Mouse (Mus musculus) forebrain, embryonic 14.5 days (tissue): ENCODE data around the gene Vpreb2. TPM values are rescaled to one million over a fixed set of nuclear protein-coding genes. Genes with fewer than 3 reads are reported as not detected.
"Not testable (repeated sequence)": the region's sequence is repeated elsewhere in the genome, so short reads cannot be mapped to it uniquely, and the experiment has no call there.

ENCODE experiments used
- ATAC-seq: fragments of 200-750 bp; cut with Nextera tagmentation; 2 replicates; pipeline ENCODE4 v1.8.0; 2017; ENCODE audit warnings: mild to moderate bottlenecking, moderate library complexity
- DNase-seq: peaks from one replicate; pipeline ENCODE4 v3.0.0-alpha.2; 2015; ENCODE audit warnings: low spot score
- H3K27ac ChIP-seq: fragments of 300-500 bp; sonication (generic); 2 replicates; pipeline ENCODE4 v1.5.1; 2014; ENCODE audit warnings: low read depth, mild to moderate bottlenecking, control low read depth, low read length, moderate library complexity
- H3K27me3 ChIP-seq: fragments of 300-500 bp; sonication (generic); replicated peaks from 2 replicates; pipeline ENCODE4 v1.6.1; 2014; ENCODE audit warnings: low read length, control low read depth, mixed read lengths; ENCODE audit not compliant: control insufficient read depth, insufficient read depth
- H3K36me3 ChIP-seq: fragments of 300-500 bp; sonication (generic); 2 replicates; pipeline ENCODE4 v1.6.1; 2014; ENCODE audit warnings: low read length, control low read depth; ENCODE audit not compliant: control insufficient read depth, insufficient read depth
- H3K4me1 ChIP-seq: fragments of 300-500 bp; sonication (generic); 2 replicates; pipeline ENCODE4 v1.6.1; 2014; ENCODE audit warnings: antibody characterized with exemption, low read length, control low read depth; ENCODE audit not compliant: control insufficient read depth, insufficient read depth
- H3K4me2 ChIP-seq: fragments of 300-500 bp; sonication (generic); 2 replicates; pipeline ENCODE4 v1.6.1; 2014; ENCODE audit warnings: mild to moderate bottlenecking, control low read depth, low read length
- H3K4me3 ChIP-seq: fragments of 300-500 bp; sonication (generic); 2 replicates; pipeline ENCODE4 v1.5.1; 2014; ENCODE audit warnings: low read depth, low read length, control low read depth
- H3K9ac ChIP-seq: fragments of 300-500 bp; sonication (generic); 2 replicates; pipeline ENCODE4 v1.6.1; 2014; ENCODE audit warnings: mild to moderate bottlenecking, low read length, control low read depth, moderate library complexity
- H3K9me3 ChIP-seq: fragments of 300-500 bp; sonication (generic); replicated peaks from 2 replicates; pipeline ENCODE4 v1.6.1; 2016; ENCODE audit warnings: low read length, control low read depth, mixed read lengths; ENCODE audit not compliant: control insufficient read depth
- WGBS: fragments of 180-500 bp; shearing (Covaris S2); extraction: QIAGEN DNeasy Blood & Tissue Kit; methylation state at CpG from one replicate; pipeline ENCODE4 v1.1.7; 2014; 5-methylcytosine and 5-hydroxymethylcytosine counted together
- polyA plus RNA-seq: library from polyadenylated mRNA; unstranded; fragments of >200 nt; fragmentation: Nextera tagmentation; extraction: Ambion mirVana; gene quantifications from 2 replicates; pipeline ENCODE4 v1.2.1, GENCODE M21; 2014

The Vpreb2 gene
- polyA plus RNA-seq, 1 experiment from 2014 or later = not detected

DNA sequence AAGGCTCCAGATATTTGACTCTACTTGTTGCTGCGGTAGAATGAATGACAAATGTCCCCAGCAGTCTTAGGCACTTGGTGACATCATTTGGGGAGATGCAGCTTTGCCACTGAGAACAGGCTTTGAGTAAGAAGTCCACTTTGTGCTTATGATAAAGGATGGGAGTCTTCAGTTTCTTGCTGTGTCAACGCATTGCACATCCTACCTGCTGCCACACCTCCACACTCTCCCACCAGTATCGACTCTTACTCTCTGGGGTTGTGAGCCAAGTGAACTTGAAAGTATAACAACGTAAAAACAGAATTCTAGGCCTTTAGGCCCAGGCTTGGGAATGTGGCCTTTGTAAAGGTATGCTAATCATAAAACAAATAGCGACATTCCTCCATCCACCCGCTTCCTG lies 30.9 kb downstream of the Vpreb2 start:
- DNase-seq (no peak), ATAC-seq (no peak)
- Histone ChIP-seq H3K4me3 (no peak overlapping the region), H3K9me3 (no peaks in the 10 kb centered on the region), H3K9ac (no peak overlapping the region), H3K27ac (no peak overlapping the region), H3K27me3 (no peaks in the 10 kb centered on the region), H3K4me2 (no peak overlapping the region), H3K36me3 (no peaks in the 10 kb centered on the region), H3K4me1 (no peaks in the 10 kb centered on the region)
- WGBS = 75% methylated on average over 6 of the region's 6 CpGs

DNA sequence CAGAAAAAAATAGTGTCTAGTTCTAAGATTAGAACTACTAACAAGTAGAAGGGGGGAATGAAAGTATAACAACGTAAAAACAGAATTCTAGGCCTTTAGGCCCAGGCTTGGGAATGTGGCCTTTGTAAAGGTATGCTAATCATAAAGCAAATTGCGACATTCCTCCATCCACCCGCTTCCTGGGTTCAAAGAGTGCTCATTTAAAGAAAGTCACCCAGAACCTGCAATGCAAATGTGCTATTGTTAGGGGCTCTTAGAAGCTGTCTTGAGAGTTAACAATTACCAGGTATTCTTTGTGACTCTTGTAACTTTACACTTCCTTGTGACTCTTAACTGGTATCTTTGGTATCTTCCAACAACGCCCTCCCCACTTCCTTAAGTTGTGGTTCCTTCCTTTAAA lies 36.3 kb downstream of the Vpreb2 start:
- DNase-seq, H3K4me3 ChIP-seq, H3K27me3 ChIP-seq, H3K27ac ChIP-seq, H3K9ac ChIP-seq, H3K4me1 ChIP-seq, H3K4me2 ChIP-seq, H3K9me3 ChIP-seq, ATAC-seq, H3K36me3 ChIP-seq: not testable (repeated sequence)
- WGBS = 52% methylated on average over 3 of the region's 4 CpGs

DNA sequence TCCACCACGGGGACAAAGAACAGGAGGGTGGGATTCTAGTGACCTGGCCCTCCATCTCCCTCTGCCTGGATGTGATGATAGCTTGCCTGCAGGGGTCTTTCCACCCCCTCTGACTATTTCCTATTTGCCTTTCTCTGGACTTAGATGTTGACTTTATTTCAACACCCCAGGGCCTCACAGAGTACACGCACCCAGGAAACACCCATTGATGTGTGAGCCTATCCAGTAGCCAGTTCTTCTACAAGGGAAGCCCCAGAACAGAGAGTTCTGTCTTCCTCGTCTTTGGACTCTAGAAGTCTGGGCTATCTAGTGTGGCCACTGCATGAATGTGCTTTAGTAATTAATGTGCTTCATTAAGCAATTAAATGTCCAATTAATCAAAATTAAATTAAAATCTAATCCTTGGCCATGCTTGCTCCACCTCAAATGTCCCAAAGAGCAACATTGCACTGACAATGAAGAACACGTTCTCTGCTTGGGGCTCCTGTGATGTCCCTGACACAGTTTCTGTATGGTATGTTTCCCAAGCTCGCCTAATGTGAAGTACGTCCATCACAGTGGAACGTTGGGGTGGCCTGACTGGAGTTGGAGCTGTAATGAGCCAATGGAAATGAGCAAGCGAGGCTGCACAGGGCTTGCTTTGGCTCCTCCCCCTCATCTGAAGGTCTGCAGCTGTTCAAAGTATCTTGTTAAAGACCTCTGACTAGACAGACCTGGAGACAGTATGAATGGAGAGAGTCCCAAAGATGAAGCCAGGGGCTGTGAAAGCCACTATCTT lies 42.7 kb downstream of the Vpreb2 start:
- Histone ChIP-seq H3K9ac (no peak overlapping the region), H3K27me3 (no peaks in the 10 kb centered on the region), H3K4me2 (no peak overlapping the region), H3K9me3 (no peaks in the 10 kb centered on the region), H3K27ac (no peak overlapping the region), H3K36me3 (no peaks in the 10 kb centered on the region), H3K4me3 (no peak overlapping the region), H3K4me1 (no peaks in the 10 kb centered on the region)
- DNase-seq = no peak
- ATAC-seq = no peak
- 76% methylated on average over 8 of the region's 8 CpGs for WGBS

DNA sequence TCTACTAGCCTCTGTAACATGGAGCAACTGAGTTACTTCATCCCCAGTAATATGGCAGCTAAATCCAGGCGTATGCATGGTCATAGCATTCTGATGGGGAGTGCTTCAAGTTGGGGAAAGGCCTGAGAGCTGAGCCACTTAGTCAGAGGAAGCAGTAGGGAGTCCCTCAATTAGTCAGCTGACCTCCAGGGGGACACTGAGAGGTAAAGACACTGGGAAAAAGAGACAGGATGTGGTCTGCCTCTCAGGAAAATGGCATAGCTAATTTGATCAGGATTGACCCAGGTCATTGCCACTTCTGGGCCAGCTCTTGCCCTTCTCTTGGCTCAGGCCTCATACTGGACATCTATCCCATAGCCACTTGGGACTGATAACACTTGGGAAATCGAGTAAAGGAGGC lies 47.1 kb downstream of the Vpreb2 start:
- no peaks in the 10 kb centered on the region for H3K36me3 ChIP-seq
- no peak overlapping the region for H3K27ac ChIP-seq
- no peaks in the 10 kb centered on the region for H3K9me3 ChIP-seq
- DNase-seq (no peak), ATAC-seq (no peak)
- no peaks in the 10 kb centered on the region for H3K27me3 ChIP-seq
- 63% methylated on average over 2 of the region's 2 CpGs for WGBS
- no peak overlapping the region for H3K9ac ChIP-seq
- no peak overlapping the region for H3K4me3 ChIP-seq
- no peak overlapping the region for H3K4me2 ChIP-seq
- no peaks in the 10 kb centered on the region for H3K4me1 ChIP-seq

Other genes with a start within 250 kb of the Vpreb2 start
- 23.4 and 31.8 TPM in 2 replicates for gene Med15, start 247.5 kb upstream of the Vpreb2 start, polyA plus RNA-seq
- 68.2 and 71.9 TPM in 2 replicates for gene Klhl22, start 220.8 kb upstream of the Vpreb2 start, polyA plus RNA-seq
- 0.89 and 1.1 TPM in 2 replicates for gene Scarf2, start 183.1 kb upstream of the Vpreb2 start, polyA plus RNA-seq
- gene B830017H08Rik, start 147.3 kb upstream of the Vpreb2 start, polyA plus RNA-seq = 1.0 and 1.5 TPM in 2 replicates
- gene Car15, start 142.1 kb upstream of the Vpreb2 start, polyA plus RNA-seq = 4.0 and 5.0 TPM in 2 replicates
- 0.26 and 0.38 TPM in 2 replicates for gene Gm20518, start 88.8 kb upstream of the Vpreb2 start, polyA plus RNA-seq
- 0.06 TPM in 1 of 2 replicates, not detected in the other for gene Tssk1, start 86.2 kb upstream of the Vpreb2 start, polyA plus RNA-seq
- gene Dgcr2, start 81.9 kb upstream of the Vpreb2 start, polyA plus RNA-seq = 75.3 and 93.1 TPM in 2 replicates
- 0.13 and 0.41 TPM in 2 replicates for gene Tssk2, start 81.8 kb upstream of the Vpreb2 start, polyA plus RNA-seq
- 43.5 and 46.1 TPM in 2 replicates for gene Ess2, start 69.1 kb upstream of the Vpreb2 start, polyA plus RNA-seq
- gene Gsc2, start 65.4 kb upstream of the Vpreb2 start, polyA plus RNA-seq = not detected in 2 replicates
- gene Slc25a1, start 52.2 kb upstream of the Vpreb2 start, polyA plus RNA-seq = 113 and 124 TPM in 2 replicates
- 164 and 179 TPM in 2 replicates for gene Dgcr6, start 72.4 kb downstream of the Vpreb2 start, polyA plus RNA-seq
- gene Prodh, start 109.8 kb downstream of the Vpreb2 start, polyA plus RNA-seq = 3.1 and 3.3 TPM in 2 replicates
- 11.0 and 15.8 TPM in 2 replicates for gene Rtn4r, start 147.2 kb downstream of the Vpreb2 start, polyA plus RNA-seq
- gene Ccdc188, start 237.5 kb downstream of the Vpreb2 start, polyA plus RNA-seq = 0.13 and 0.16 TPM in 2 replicates